Mouse (Mus musculus) C2C12 (cell line): ENCODE measurements around the gene Gmeb1.
"Not testable (repeated sequence)": the region's sequence is repeated elsewhere in the genome, so short reads cannot be mapped to it uniquely, and the experiment has no call there.

Experiments used
- CEBPB ChIP-seq: IDR thresholded peaks from one replicate; pipeline ENCODE4 v1.6.1; 2011; ENCODE audit warnings: low read depth, mild to moderate bottlenecking, control low read depth, moderate library complexity
- CTCF ChIP-seq: IDR thresholded peaks from one replicate; pipeline ENCODE4 v1.5.1; 2011; ENCODE audit not compliant: control insufficient read depth, insufficient read depth, insufficient read length
- MAX ChIP-seq: IDR thresholded peaks from one replicate; pipeline ENCODE4 v1.6.1; 2011; ENCODE audit warnings: mild to moderate bottlenecking, control low read depth
- MYOD1 ChIP-seq: IDR thresholded peaks from one replicate; pipeline ENCODE4 v1.6.1; 2011; ENCODE audit warnings: low read depth; ENCODE audit not compliant: control insufficient read depth, insufficient read length
- MYOG ChIP-seq: IDR thresholded peaks from one replicate; pipeline ENCODE4 v1.6.1; 2011; ENCODE audit not compliant: control insufficient read depth, insufficient read length; ENCODE audit errors: extremely low read depth
- USF1 ChIP-seq: IDR thresholded peaks from one replicate; pipeline ENCODE4 v1.6.1; 2011; ENCODE audit warnings: low read depth, mild to moderate bottlenecking, control low read depth, moderate library complexity

- not testable (repeated sequence) for TF ChIP-seq MAX, CTCF, USF1, MYOG, CEBPB, MYOD1
Observed at GRCm38 (mm10) chr4:132303484-132303883, 42.1 kb upstream of the Gmeb1 start.
